Mouse (Mus musculus): ENCODE data around the gene Sec14l2. TPM values are rescaled to one million over a fixed set of nuclear protein-coding genes. Genes with fewer than 3 reads are reported as not detected.
"Not testable (repeated sequence)": the region's sequence is repeated elsewhere in the genome, so short reads cannot be mapped to it uniquely, and the experiment has no call there.

The Sec14l2 gene
- polyA plus RNA-seq, 1 experiment from 2014 or later, result 0.93 TPM

DNA sequence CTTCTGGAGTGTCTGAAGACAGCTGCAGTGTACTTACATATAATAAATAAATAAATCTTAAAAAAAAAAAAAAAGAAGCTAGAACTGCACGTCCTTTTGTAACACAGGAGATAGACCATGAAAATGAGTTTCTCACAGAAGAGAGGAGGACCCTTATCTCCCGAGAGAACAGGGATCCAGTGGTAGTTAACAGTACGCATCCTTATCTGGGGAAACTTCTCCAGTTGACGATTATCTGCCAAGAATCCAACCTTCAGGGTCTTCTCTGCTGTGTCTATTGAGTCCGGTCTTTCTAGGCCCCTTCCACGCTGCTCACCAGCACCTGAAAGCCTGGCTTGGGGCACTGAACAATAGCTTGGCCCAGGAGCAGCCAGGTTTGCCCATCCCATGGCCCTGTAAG lies 9.2 kb downstream of the Sec14l2 start:
- no peaks in the 10 kb centered on the region for H3K9me3 ChIP-seq (replicated peaks; ENCODE audit: control insufficient read depth, low read length)
- H3K27ac ChIP-seq (ENCODE audit: low read depth, low read length), result no peak overlapping the region
- H3K4me3 ChIP-seq (ENCODE audit: low read depth, low read length), result no peak overlapping the region
- ATAC-seq (replicated peaks; ENCODE audit: insufficient number of reproducible peaks, low FRiP score, low TSS enrichment), result no peak
- peaks cover 15% of the 10 kb centered on the region for H3K27me3 ChIP-seq (ENCODE audit: control insufficient read depth, insufficient read depth, low read length)
- no peaks in the 10 kb centered on the region for H3K36me3 ChIP-seq (ENCODE audit: control insufficient read depth, insufficient read depth, low read length)
- H3K4me1 ChIP-seq (ENCODE audit: control insufficient read depth, insufficient read depth, low read length), result peaks cover 6% of the 10 kb centered on the region
- 69% methylated on average over 6 of the region's 6 CpGs for WGBS (ENCODE audit: insufficient replicate concordance)
- H3K4me2 ChIP-seq, result no peak overlapping the region
- H3K9ac ChIP-seq (ENCODE audit: low read depth, low read length), result no peak overlapping the region

DNA sequence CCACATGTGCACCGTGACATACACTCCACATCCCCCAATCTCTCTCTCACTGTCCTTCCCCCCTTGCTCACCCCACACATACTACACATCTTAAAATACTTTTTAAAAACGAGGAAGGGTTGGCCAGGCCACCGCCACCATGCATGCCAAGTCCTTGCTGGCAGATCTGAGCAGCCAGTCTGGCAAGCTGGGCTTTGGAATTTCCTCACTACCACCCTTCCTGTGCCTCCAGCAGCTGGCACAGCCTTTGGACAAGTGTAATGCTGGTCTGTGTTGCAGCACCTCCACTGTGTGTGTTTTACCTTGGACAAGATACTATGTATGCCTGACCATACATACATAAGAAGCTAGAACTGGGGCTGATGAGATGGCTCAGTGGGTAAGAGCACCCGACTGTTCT lies 9.7 kb downstream of the Sec14l2 start:
- WGBS (ENCODE audit: insufficient replicate concordance), result 78% methylated on average over 4 of the region's 4 CpGs
- Histone ChIP-seq H3K4me3 (ENCODE audit: low read depth, low read length) (no peak overlapping the region), H3K27me3 (ENCODE audit: control insufficient read depth, insufficient read depth, low read length) (peaks cover 15% of the 10 kb centered on the region), H3K9me3 (replicated peaks; ENCODE audit: control insufficient read depth, low read length) (no peaks in the 10 kb centered on the region), H3K9ac (ENCODE audit: low read depth, low read length) (no peak overlapping the region), H3K4me2 (no peak overlapping the region), H3K27ac (ENCODE audit: low read depth, low read length) (no peak overlapping the region), H3K36me3 (ENCODE audit: control insufficient read depth, insufficient read depth, low read length) (no peaks in the 10 kb centered on the region), H3K4me1 (ENCODE audit: control insufficient read depth, insufficient read depth, low read length) (peaks cover 6% of the 10 kb centered on the region; the same call in 1 of the 2 replicates)
- no peak for ATAC-seq (replicated peaks; ENCODE audit: insufficient number of reproducible peaks, low FRiP score, low TSS enrichment)

GRCm38 (mm10) chr11:4112861-4113260 lies 10.4 kb downstream of the Sec14l2 start:
- Histone ChIP-seq H3K36me3 (ENCODE audit: control insufficient read depth, insufficient read depth, low read length) (no peaks in the 10 kb centered on the region), H3K9ac (ENCODE audit: low read depth, low read length) (no peak overlapping the region), H3K9me3 (replicated peaks; ENCODE audit: control insufficient read depth, low read length) (no peaks in the 10 kb centered on the region), H3K4me2 (no peak overlapping the region), H3K27ac (ENCODE audit: low read depth, low read length) (no peak overlapping the region), H3K4me1 (ENCODE audit: control insufficient read depth, insufficient read depth, low read length) (peaks cover under 1% of the 10 kb centered on the region; the same call in 1 of the 2 replicates), H3K4me3 (ENCODE audit: low read depth, low read length) (no peak overlapping the region), H3K27me3 (ENCODE audit: control insufficient read depth, insufficient read depth, low read length) (peaks cover 10% of the 10 kb centered on the region)
- ATAC-seq (replicated peaks; ENCODE audit: insufficient number of reproducible peaks, low FRiP score, low TSS enrichment), result no peak
- 80% methylated on average over 6 of the region's 6 CpGs for WGBS (ENCODE audit: insufficient replicate concordance)

DNA sequence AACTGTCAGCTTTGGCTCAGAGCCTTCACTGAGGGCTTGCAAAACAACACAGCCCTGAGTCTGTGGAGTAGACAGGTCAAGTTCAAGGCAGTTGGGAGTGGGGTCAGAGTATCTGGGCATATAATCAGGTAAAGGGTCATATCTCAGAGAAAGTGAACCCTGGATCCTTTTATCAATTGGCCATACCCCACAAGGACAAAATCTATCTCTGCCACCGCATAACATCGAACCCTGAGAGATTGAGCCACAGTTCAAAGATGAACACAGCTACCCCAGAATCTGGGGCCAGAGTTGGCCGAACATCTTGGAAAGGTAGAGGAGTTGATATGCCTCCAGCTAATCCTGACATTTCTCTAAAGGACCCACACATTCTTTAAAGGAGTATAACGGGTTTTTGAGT lies 11.2 kb downstream of the Sec14l2 start:
- no peak overlapping the region for H3K4me3 ChIP-seq (ENCODE audit: low read depth, low read length)
- no peak overlapping the region for H3K4me2 ChIP-seq
- H3K27me3 ChIP-seq (ENCODE audit: control insufficient read depth, insufficient read depth, low read length), result peaks cover 7% of the 10 kb centered on the region
- H3K9me3 ChIP-seq (replicated peaks; ENCODE audit: control insufficient read depth, low read length), result no peaks in the 10 kb centered on the region
- no peak overlapping the region for H3K27ac ChIP-seq (ENCODE audit: low read depth, low read length)
- H3K36me3 ChIP-seq (ENCODE audit: control insufficient read depth, insufficient read depth, low read length), result no peaks in the 10 kb centered on the region
- H3K4me1 ChIP-seq (ENCODE audit: control insufficient read depth, insufficient read depth, low read length), result no peaks in the 10 kb centered on the region
- 75% methylated on average over 4 of the region's 4 CpGs for WGBS (ENCODE audit: insufficient replicate concordance)
- ATAC-seq (replicated peaks; ENCODE audit: insufficient number of reproducible peaks, low FRiP score, low TSS enrichment), result no peak
- H3K9ac ChIP-seq (ENCODE audit: low read depth, low read length), result no peak overlapping the region

DNA sequence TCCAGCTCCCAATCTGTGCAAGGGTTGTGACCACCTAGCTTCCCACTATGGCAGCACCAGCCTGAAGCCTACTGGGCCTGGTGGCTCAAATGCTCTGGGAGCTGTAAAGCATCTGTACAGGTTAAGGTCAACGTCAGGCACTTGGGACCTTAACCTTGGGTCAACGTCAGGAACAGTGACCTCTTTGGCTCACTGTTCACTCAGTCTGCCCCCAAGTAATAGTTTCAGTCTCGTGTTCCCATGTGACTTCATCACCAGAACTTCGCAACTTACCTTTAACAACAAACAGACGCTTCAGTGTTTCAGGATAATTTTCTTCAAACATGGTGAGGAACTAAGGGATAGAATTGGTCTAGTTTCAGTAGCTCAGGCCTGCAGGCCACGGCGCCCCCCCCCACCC lies 14.5 kb downstream of the Sec14l2 start:
- Histone ChIP-seq H3K9ac (ENCODE audit: low read depth, low read length) (no peak overlapping the region), H3K4me2 (no peak overlapping the region), H3K27ac (ENCODE audit: low read depth, low read length) (no peak overlapping the region), H3K4me1 (ENCODE audit: control insufficient read depth, insufficient read depth, low read length) (no peaks in the 10 kb centered on the region), H3K27me3 (ENCODE audit: control insufficient read depth, insufficient read depth, low read length) (no peaks in the 10 kb centered on the region), H3K36me3 (ENCODE audit: control insufficient read depth, insufficient read depth, low read length) (no peaks in the 10 kb centered on the region), H3K9me3 (replicated peaks; ENCODE audit: control insufficient read depth, low read length) (no peaks in the 10 kb centered on the region), H3K4me3 (ENCODE audit: low read depth, low read length) (no peak overlapping the region)
- WGBS (ENCODE audit: insufficient replicate concordance), result 77% methylated on average over 7 of the region's 7 CpGs
- ATAC-seq (replicated peaks; ENCODE audit: insufficient number of reproducible peaks, low FRiP score, low TSS enrichment), result no peak

DNA sequence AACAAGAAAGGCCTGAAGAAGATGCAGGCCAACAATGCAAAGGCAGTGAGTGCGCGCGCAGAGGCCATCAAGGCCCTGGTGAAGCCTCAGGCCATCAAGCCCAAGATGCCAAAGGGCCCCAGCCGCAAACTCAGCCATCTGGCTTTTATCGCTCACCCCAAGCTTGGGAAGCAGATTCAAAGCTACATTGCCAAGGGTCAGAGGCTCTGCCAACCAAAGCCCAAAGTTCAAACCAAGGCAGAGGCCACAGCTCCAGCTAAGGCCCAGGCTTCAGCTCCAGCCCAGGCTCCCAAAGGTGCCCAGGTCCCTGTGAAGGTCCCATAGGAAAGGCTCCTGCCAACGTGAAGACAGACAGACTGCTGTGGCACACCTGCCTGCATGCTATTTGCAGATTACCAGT lies 15.3 kb downstream of the Sec14l2 start:
- H3K9ac ChIP-seq (ENCODE audit: low read depth, low read length); ATAC-seq (replicated peaks; ENCODE audit: insufficient number of reproducible peaks, low FRiP score, low TSS enrichment); H3K27ac ChIP-seq (ENCODE audit: low read depth, low read length): not testable (repeated sequence)

DNA sequence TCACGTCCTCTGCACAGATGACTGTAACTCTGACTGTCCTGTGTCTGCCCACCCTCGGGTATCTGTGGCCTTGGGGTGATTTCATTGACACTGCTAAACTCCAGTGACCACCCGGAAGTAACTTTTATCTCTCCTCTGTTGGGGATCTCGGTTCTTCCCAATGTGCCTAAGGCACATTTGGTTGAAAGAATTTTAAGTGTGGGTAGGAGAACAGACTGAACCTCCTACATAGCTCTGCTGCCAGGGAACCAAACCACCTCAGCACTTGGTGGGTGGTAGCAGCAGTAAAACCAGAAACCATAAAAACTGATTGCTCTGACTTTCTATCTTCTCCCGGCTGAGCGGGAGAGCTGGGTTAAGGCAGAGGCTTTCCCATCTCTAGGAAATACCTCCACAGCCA lies 17.8 kb downstream of the Sec14l2 start:
- Histone ChIP-seq H3K4me2 (no peak overlapping the region), H3K9ac (ENCODE audit: low read depth, low read length) (no peak overlapping the region), H3K9me3 (replicated peaks; ENCODE audit: control insufficient read depth, low read length) (no peaks in the 10 kb centered on the region), H3K4me1 (ENCODE audit: control insufficient read depth, insufficient read depth, low read length) (no peaks in the 10 kb centered on the region), H3K27ac (ENCODE audit: low read depth, low read length) (no peak overlapping the region), H3K27me3 (ENCODE audit: control insufficient read depth, insufficient read depth, low read length) (no peaks in the 10 kb centered on the region), H3K4me3 (ENCODE audit: low read depth, low read length) (no peak overlapping the region), H3K36me3 (ENCODE audit: control insufficient read depth, insufficient read depth, low read length) (no peaks in the 10 kb centered on the region)
- ATAC-seq (replicated peaks; ENCODE audit: insufficient number of reproducible peaks, low FRiP score, low TSS enrichment), result no peak
- WGBS (ENCODE audit: insufficient replicate concordance), result 62% methylated on average over 6 of the region's 6 CpGs

More for the DNA sequence above, 15.3 kb downstream of the Sec14l2 start:
- H3K4me2 ChIP-seq; H3K9me3 ChIP-seq (replicated peaks; ENCODE audit: control insufficient read depth, low read length); H3K4me3 ChIP-seq (ENCODE audit: low read depth, low read length); H3K4me1 ChIP-seq (ENCODE audit: control insufficient read depth, insufficient read depth, low read length); H3K27me3 ChIP-seq (ENCODE audit: control insufficient read depth, insufficient read depth, low read length); H3K36me3 ChIP-seq (ENCODE audit: control insufficient read depth, insufficient read depth, low read length): not testable (repeated sequence)
- 86% methylated on average over 6 of the region's 6 CpGs for WGBS (ENCODE audit: insufficient replicate concordance)

DNA sequence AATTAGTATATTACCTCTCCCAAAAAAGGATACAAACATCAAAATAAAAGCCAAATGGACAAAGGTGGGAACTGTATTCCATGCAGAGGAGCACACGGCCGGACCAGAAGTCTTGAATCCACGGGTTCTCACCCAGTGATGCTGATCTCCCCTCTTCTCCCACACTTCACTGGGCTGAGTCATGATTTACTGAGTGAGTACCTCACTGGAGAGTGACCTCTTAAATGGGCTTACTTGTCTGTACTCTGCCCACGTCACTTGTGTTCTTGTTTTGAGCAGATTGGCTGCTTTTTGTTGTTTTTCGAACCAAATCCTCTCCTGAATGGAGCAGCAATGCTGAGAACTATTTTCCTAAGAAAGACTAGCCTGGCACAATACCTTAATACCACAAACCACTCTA lies 18.2 kb downstream of the Sec14l2 start:
- H3K4me2 ChIP-seq, result no peak overlapping the region
- ATAC-seq (replicated peaks; ENCODE audit: insufficient number of reproducible peaks, low FRiP score, low TSS enrichment), result no peak
- no peak overlapping the region for H3K27ac ChIP-seq (ENCODE audit: low read depth, low read length)
- H3K4me3 ChIP-seq (ENCODE audit: low read depth, low read length), result no peak overlapping the region
- H3K4me1 ChIP-seq (ENCODE audit: control insufficient read depth, insufficient read depth, low read length), result no peaks in the 10 kb centered on the region
- 75% methylated on average over 5 of the region's 5 CpGs for WGBS (ENCODE audit: insufficient replicate concordance)
- H3K9ac ChIP-seq (ENCODE audit: low read depth, low read length), result no peak overlapping the region
- H3K27me3 ChIP-seq (ENCODE audit: control insufficient read depth, insufficient read depth, low read length), result no peaks in the 10 kb centered on the region
- no peaks in the 10 kb centered on the region for H3K36me3 ChIP-seq (ENCODE audit: control insufficient read depth, insufficient read depth, low read length)
- H3K9me3 ChIP-seq (replicated peaks; ENCODE audit: control insufficient read depth, low read length), result no peaks in the 10 kb centered on the region

DNA sequence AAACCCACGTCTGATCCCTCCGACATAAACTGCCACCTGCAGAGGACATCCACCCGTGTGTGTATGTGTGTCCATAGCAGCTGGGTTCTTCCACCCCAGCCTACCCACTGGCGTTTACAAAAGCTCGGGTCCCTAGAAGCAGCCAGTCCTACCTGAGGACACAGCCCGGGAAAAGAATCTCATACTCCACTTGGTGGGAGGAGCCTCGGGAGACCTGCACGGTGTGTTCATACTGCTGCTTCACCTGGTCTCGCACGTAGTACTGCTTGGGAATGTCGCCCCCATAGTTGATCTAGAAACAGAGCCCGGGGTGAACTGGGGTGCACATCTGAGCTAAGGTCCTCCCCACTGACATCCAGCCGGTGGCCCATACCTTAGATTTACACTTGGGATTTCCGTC lies 19.7 kb downstream of the Sec14l2 start:
- Histone ChIP-seq H3K9ac (ENCODE audit: low read depth, low read length) (no peak overlapping the region), H3K4me1 (ENCODE audit: control insufficient read depth, insufficient read depth, low read length) (no peaks in the 10 kb centered on the region), H3K36me3 (ENCODE audit: control insufficient read depth, insufficient read depth, low read length) (no peaks in the 10 kb centered on the region), H3K27me3 (ENCODE audit: control insufficient read depth, insufficient read depth, low read length) (no peaks in the 10 kb centered on the region), H3K9me3 (replicated peaks; ENCODE audit: control insufficient read depth, low read length) (no peaks in the 10 kb centered on the region), H3K4me2 (no peak overlapping the region), H3K4me3 (ENCODE audit: low read depth, low read length) (no peak overlapping the region), H3K27ac (ENCODE audit: low read depth, low read length) (no peak overlapping the region)
- 77% methylated on average over 14 of the region's 14 CpGs for WGBS (ENCODE audit: insufficient replicate concordance)
- no peak for ATAC-seq (replicated peaks; ENCODE audit: insufficient number of reproducible peaks, low FRiP score, low TSS enrichment)

Measured in heart, embryonic 11.5 days (tissue).